Mouse (Mus musculus): ENCODE results near the gene Fscn3. TPM values are rescaled to one million over a fixed set of nuclear protein-coding genes. Genes with fewer than 3 reads are reported as not detected.

Gene Fscn3
- polyA plus RNA-seq (2015; fragmentation: Nextera tagmentation; extraction: Ambion mirVana), result not detected in 2 replicates

DNA sequence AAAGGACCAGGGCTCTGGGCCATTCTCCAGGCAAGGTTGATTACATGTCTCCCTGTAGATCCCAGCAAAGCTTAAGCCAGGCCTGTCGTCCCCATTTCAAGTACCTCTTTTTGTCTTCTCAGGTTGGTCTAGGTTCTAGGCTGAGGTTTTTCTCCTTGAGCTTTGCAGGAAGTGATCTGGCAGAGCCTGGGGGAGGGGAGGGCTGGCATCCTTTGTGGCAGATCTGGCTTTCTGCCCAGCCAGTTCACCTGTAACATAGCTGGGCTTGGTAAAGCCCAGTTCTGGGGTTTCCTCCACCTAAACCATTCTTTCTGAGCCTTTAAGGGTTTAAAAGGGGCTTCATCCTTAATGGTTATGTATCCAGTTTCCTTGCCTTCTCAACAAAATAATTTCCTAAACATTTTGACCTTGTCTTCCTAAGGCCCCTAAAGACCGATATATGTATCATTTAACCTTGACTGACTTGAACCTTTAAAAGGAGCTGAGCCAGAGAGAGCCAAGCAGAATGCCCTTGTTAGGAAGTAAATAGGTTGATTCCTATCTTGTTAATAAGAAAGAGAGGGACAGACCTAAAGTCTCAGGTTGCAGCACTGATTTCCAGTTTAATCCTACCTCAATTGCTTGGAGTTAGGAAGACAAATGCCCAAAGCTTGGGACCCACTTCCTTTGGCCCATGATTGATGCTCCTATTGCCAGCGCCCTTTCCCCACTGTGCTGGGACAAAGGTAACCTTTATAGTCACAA, at the start of gene Fscn3:
Fscn3 (plus strand) TSS at position 694 of the 744 bp plus-strand sequence.
- Histone ChIP-seq H3K9me3 (no peaks in the 10 kb centered on the region), H3K36me3 (peaks cover 17% of the 10 kb centered on the region), H3K9ac (no peak within 1 kb of the TSS), H3K27ac (replicated peaks) (no peak within 1 kb of the TSS), H3K4me3 (no peak within 1 kb of the TSS), H3K4me2 (no peak within 1 kb of the TSS), H3K27me3 (no peaks in the 10 kb centered on the region), H3K4me1 (replicated peaks) (peaks cover 27% of the 10 kb centered on the region)
- ATAC-seq (ENCODE audit: low FRiP score, low read depth), result no peak
- WGBS, result 82% methylated on average over 3 of the region's 3 CpGs

DNA sequence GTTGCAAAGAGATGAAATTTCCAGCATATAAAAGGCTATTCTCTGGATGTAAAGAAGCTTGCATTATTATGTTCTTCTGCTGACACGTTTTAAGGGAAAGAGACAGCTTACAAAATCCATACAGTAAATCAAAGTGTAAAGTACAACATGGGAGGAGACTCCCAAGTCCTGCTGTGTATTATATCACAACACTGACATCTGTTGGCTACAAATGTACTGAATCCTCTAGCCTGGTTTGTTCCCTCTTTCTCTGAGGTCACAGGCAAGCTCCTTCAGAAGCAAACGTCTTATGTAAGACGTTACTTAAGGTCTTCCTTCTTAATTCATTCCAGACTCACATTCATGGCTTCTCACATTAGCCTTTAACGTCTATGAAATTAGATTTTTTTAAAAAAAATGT, 45.6 kb upstream of the Fscn3 start:
- Histone ChIP-seq H3K27ac (replicated peaks) (no peak overlapping the region), H3K36me3 (no peaks in the 10 kb centered on the region), H3K4me2 (no peak overlapping the region), H3K9ac (no peak overlapping the region), H3K9me3 (no peaks in the 10 kb centered on the region), H3K27me3 (no peaks in the 10 kb centered on the region), H3K4me1 (replicated peaks) (no peaks in the 10 kb centered on the region), H3K4me3 (no peak overlapping the region)
- 62% methylated on average over 4 of the region's 4 CpGs for WGBS
- ATAC-seq (ENCODE audit: low FRiP score, low read depth), result no peak

DNA sequence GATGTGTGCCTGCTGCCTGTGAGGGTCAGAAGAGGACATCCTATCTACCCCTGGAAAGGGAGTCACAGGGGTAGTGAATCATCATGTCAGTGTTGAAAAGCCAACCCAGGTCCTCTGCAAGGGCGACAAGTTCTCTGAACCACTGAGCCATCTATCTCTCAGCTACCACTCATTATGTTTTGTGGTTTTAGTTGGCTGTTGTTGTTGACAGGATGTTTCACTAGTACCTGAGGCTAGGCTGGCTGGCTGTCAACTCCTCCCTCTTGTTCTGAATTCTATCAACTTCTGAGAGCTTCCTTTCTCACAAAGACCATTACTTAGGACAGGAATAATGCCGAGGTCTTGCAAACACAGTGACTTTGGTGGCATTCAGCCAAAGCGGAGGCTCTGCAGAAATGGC, 42.4 kb upstream of the Fscn3 start:
- Histone ChIP-seq H3K36me3 (no peaks in the 10 kb centered on the region), H3K9ac (no peak overlapping the region), H3K27me3 (no peaks in the 10 kb centered on the region), H3K27ac (replicated peaks) (no peak overlapping the region), H3K9me3 (no peaks in the 10 kb centered on the region), H3K4me1 (replicated peaks) (no peaks in the 10 kb centered on the region), H3K4me3 (no peak overlapping the region), H3K4me2 (no peak overlapping the region)
- ATAC-seq (ENCODE audit: low FRiP score, low read depth), result no peak
- WGBS, result 92% methylated on average over 3 of the region's 3 CpGs

DNA sequence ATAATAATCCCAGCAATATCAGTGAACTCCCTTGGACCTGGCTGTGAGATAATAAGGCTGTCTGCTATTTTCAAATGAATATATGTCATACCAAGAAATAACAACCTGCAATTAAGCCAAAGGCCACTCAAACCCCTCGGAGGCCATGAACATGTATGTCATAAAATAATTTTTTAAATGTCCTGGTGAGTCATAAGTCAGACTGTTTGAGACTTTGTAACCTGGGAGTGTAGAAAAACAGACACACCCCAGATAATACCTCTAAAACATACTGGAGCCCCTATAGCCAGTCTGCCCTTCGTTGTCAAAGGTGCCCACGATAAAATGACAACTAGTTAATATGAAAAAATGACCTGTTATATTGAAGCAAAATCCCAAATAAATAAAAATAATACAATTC, 38.6 kb upstream of the Fscn3 start:
- no peaks in the 10 kb centered on the region for H3K36me3 ChIP-seq
- no peak overlapping the region for H3K9ac ChIP-seq
- no peaks in the 10 kb centered on the region for H3K9me3 ChIP-seq
- H3K27me3 ChIP-seq, result no peaks in the 10 kb centered on the region
- no peak overlapping the region for H3K4me2 ChIP-seq
- no peak overlapping the region for H3K4me3 ChIP-seq
- 89% methylated on average over 3 of the region's 3 CpGs for WGBS
- H3K27ac ChIP-seq (replicated peaks), result no peak overlapping the region
- no peaks in the 10 kb centered on the region for H3K4me1 ChIP-seq (replicated peaks)
- ATAC-seq (ENCODE audit: low FRiP score, low read depth), result no peak

DNA sequence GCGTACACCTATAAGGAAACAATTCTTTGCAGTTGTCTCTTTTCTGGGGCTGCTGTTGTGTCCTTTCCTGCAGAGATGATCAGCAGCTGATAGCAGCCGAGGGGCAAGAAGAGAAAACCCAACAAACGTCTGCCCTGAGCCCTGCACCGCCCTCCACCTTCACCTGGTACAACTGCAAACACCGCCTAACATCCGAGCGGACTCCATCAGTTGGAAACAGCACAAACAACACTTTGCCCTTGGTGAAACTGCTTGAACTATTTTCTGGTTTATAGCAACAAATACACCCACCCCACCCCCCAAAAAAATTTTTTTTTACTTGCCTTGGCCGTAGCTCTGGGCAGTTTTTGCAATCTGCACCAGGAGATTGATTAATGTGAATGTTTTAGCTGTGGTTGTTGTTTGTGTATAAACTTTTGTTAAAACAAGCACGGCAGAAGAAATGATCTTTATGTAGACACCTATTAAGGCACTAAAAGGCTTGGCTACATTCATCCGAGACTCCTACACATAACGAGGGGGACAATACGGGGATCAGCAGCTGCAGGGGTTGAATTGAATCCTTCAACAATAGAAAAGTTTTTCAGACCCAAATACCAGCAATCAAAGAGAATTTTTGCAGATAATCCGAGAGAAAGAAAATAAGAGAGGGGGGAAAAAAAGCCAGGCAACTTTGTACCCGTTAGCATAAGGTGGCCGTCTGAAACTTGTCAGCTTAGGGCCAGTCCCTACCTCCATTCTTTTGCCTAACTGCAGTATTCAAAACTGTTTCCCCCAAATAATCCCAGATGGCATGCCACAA, 31.3 kb upstream of the Fscn3 start:
- H3K4me1 ChIP-seq (replicated peaks), result peaks cover 16% of the 10 kb centered on the region
- no peak overlapping the region for H3K9ac ChIP-seq
- no peak overlapping the region for H3K27ac ChIP-seq (replicated peaks)
- peak overlapping the region; percentile 42 for H3K4me3 ChIP-seq
- no peaks in the 10 kb centered on the region for H3K36me3 ChIP-seq
- H3K4me2 ChIP-seq, result peak overlapping the region; percentile 91
- H3K9me3 ChIP-seq, result no peaks in the 10 kb centered on the region
- ATAC-seq (ENCODE audit: low FRiP score, low read depth), result no peak
- WGBS, result 29% methylated on average over 15 of the region's 15 CpGs
- peaks cover 4% of the 10 kb centered on the region; the same call in 1 of the 2 replicates for H3K27me3 ChIP-seq

DNA sequence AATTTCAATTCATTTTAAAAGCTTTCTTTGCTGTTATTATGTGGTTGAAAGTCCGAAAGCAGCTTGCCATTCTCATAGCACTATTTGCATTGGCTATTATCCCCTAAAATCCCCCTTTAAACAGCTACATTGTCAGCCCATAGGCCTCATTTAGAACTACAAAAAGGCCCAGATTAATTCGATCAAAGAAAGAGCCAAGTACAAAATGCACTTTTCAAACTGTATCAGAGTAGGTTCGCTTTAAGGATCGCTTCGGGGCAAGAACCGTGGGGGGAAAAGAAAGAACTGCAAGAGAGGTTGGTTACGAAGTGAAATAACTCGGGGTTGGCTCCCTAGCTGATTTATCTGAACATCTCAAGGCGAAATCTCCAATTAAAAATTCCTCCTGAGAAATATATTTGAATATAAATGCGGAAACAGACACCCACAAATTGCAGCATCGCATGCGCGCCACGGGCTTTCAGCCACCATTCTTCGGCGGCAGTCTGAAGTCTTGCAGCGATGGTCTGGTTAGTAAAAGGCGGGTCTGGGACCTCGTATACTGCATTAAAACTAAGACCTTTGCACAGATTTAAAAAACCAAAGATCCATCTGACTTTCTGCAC, 30.6 kb upstream of the Fscn3 start:
- Histone ChIP-seq H3K4me3 (peak overlapping the region; percentile 42), H3K27me3 (peaks cover 4% of the 10 kb centered on the region; the same call in 1 of the 2 replicates), H3K4me1 (replicated peaks) (peaks cover 16% of the 10 kb centered on the region), H3K9ac (peak overlapping the region; percentile 27), H3K9me3 (no peaks in the 10 kb centered on the region), H3K36me3 (no peaks in the 10 kb centered on the region), H3K27ac (replicated peaks) (peak overlapping the region; percentile 48; the same call in 1 of the 2 replicates), H3K4me2 (peak overlapping the region; percentile 91)
- WGBS, result 2% methylated on average over 19 of the region's 19 CpGs
- ATAC-seq (ENCODE audit: low FRiP score, low read depth), result no peak

DNA sequence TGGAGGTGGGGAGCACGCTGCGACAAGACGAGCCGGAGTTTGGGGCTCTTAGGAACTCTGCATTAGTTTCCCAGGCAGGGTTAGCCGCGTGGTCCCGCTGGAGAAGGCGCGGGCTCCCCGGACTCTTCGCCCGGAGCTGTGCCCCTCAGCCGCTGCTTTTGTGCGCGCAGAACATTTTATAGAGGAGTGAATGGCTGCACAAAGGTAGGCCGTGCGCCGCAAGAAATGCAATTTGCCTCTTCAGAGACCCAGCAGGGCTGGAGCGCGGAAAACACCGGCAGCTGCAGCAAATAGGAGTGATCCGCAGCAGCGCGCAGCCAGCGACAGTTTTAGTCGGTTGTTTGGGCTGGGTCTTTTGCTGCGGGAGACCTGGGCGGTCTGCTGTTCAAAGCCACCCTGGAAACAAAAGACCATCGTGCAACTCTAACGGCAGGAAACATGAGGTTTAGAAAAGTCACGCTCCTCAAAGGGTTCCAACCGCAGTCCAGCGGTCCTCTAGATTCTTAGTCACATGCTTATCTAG, 29.8 kb upstream of the Fscn3 start, which contains the start of gene Zfp800:
Zfp800 (minus strand) TSS at position 325 of the 523 bp plus-strand sequence.
- Histone ChIP-seq H3K27ac (replicated peaks) (peak within 1 kb of the TSS; percentile 48), H3K27me3 (peaks cover 4% of the 10 kb centered on the region; the same call in 1 of the 2 replicates), H3K4me2 (peak within 1 kb of the TSS; percentile 91), H3K9me3 (no peaks in the 10 kb centered on the region), H3K4me3 (peak within 1 kb of the TSS; percentile 42), H3K4me1 (replicated peaks) (peaks cover 16% of the 10 kb centered on the region), H3K9ac (peak within 1 kb of the TSS; percentile 27), H3K36me3 (no peaks in the 10 kb centered on the region)
- ATAC-seq (ENCODE audit: low FRiP score, low read depth), result no peak
- WGBS, result under 1% methylated on average over 33 of the region's 33 CpGs

DNA sequence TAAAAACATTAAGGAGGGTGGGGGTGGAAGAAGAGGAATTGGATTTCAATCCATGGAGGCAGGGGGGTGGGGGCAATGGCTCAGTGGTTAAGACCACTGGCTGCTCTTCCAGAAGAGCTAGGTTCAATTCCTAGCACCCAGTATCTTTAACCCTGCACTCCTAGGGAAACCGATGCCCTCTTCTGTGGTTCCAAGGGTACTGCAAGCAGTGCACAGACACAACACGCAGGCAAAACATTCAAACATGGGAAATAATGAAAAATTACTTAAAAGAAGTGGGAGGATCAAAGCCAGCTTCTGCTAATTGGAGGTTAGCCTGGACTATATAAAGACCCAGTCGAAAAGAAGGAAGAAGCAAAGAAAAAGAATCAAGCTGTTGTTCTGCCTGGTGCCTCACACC, 28.9 kb upstream of the Fscn3 start:
- H3K9ac ChIP-seq, result no peak overlapping the region
- H3K36me3 ChIP-seq, result no peaks in the 10 kb centered on the region
- H3K4me2 ChIP-seq, result no peak overlapping the region
- H3K27me3 ChIP-seq, result peaks cover 4% of the 10 kb centered on the region; the same call in 1 of the 2 replicates
- peaks cover 16% of the 10 kb centered on the region for H3K4me1 ChIP-seq (replicated peaks)
- H3K9me3 ChIP-seq, result no peaks in the 10 kb centered on the region
- no peak overlapping the region for H3K27ac ChIP-seq (replicated peaks)
- WGBS, result 90% methylated on average over 3 of the region's 3 CpGs
- H3K4me3 ChIP-seq, result no peak overlapping the region
- no peak for ATAC-seq (ENCODE audit: low FRiP score, low read depth)

DNA sequence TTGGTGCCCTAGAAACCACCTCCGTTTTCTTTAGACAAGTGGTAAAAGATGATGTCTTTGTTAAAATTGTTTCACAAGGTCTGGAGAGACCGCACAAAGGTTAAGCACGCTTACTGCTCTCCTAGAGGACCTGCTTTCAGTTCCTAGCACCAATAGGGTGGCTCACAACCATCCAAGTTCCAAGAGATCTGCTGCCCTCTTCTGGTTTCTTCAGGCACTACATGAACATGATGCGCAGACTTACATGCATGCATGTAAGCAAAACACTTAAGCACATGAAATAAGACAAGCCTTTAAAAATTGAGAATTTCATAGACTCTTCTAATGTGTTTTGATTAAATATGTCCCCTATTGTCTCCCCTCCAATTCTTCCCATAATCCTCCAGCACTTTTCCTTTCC, 27.8 kb upstream of the Fscn3 start:
- Histone ChIP-seq H3K4me2 (no peak overlapping the region), H3K9ac (no peak overlapping the region), H3K9me3 (no peaks in the 10 kb centered on the region), H3K36me3 (no peaks in the 10 kb centered on the region), H3K27me3 (peaks cover 4% of the 10 kb centered on the region; the same call in 1 of the 2 replicates), H3K4me3 (no peak overlapping the region), H3K27ac (replicated peaks) (no peak overlapping the region), H3K4me1 (replicated peaks) (peaks cover 16% of the 10 kb centered on the region)
- ATAC-seq (ENCODE audit: low FRiP score, low read depth), result no peak
- WGBS, result 91% methylated on average over 4 of the region's 4 CpGs

DNA sequence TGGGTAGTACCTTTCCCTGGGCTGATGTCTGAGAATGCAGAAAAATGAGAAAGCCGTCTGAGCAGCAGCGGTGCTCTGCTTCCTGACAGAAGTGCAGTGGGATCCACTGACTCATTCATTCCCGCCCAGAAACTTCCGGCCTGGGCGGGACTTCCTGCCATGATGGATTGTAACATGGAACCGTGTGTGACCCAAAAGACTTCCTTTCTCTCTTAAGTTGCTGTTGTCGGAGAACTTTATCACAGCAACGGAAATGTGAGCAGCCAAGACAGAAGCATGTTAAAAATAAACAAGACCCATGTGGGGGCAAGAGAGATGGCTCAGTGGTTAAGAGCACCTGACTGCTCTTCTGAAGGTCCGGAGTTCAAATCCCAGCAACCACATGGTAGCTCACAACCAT, 17.5 kb upstream of the Fscn3 start:
- no peak for ATAC-seq (ENCODE audit: low FRiP score, low read depth)
- Histone ChIP-seq H3K36me3 (0 out of 2 replicates have a peak, but pooled peaks cover 8% of the 10 kb centered on the region), H3K4me1 (replicated peaks) (no peaks in the 10 kb centered on the region), H3K27ac (replicated peaks) (no peak overlapping the region), H3K4me3 (no peak overlapping the region), H3K9ac (no peak overlapping the region), H3K9me3 (no peaks in the 10 kb centered on the region), H3K4me2 (no peak overlapping the region), H3K27me3 (no peaks in the 10 kb centered on the region)
- WGBS, result 84% methylated on average over 9 of the region's 9 CpGs

DNA sequence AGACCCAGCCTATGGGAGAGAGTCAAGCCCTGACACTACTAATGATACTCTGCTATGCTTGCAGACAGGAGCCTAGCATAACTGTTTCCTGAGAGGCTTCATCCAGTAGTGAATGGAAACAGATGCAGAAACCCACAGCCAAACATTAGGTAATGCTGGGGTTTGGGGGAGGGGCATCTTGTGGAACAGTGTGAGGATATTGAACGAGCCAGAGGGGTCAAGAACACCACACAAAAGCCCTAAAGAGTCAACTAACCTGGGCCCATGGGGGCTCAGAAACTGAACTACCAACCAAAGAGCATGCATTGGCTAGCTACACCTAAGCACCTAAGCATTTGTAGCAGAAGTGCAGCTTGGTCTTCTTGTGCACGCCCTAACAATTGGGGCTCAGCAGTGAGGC, 16.4 kb upstream of the Fscn3 start:
- H3K9me3 ChIP-seq, result no peaks in the 10 kb centered on the region
- H3K27me3 ChIP-seq, result no peaks in the 10 kb centered on the region
- no peaks in the 10 kb centered on the region for H3K4me1 ChIP-seq (replicated peaks)
- H3K4me2 ChIP-seq, result no peak overlapping the region
- no peak for ATAC-seq (ENCODE audit: low FRiP score, low read depth)
- H3K4me3 ChIP-seq, result no peak overlapping the region
- 71% methylated on average over 2 of the region's 2 CpGs for WGBS
- H3K9ac ChIP-seq, result no peak overlapping the region
- H3K27ac ChIP-seq (replicated peaks), result no peak overlapping the region
- H3K36me3 ChIP-seq, result peaks cover 19% of the 10 kb centered on the region

DNA sequence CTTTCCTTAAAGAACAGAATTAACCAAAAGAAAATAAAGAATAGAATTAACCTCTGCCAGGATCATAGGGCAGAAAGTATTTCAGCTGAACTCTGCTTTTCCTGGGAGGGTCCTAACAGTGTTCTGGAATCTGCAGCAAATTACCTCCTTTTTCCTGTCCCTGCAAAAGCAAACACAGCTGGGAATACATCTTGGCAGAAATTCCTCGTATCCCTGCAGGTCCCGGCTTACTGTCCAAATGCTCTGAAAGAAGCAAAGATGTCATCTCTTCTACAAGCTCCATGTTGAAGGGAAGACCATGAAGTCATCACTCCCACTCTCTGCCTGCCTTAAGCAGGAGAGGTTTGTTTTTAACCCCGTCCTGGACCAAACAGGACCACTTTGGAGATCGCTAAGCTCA, 10.6 kb upstream of the Fscn3 start:
- Histone ChIP-seq H3K4me3 (no peak overlapping the region), H3K9ac (no peak overlapping the region), H3K4me1 (replicated peaks) (peaks cover 23% of the 10 kb centered on the region), H3K36me3 (peaks cover 48% of the 10 kb centered on the region), H3K27ac (replicated peaks) (no peak overlapping the region), H3K9me3 (no peaks in the 10 kb centered on the region), H3K27me3 (no peaks in the 10 kb centered on the region), H3K4me2 (no peak overlapping the region)
- 63% methylated on average over 4 of the region's 4 CpGs for WGBS
- no peak for ATAC-seq (ENCODE audit: low FRiP score, low read depth)

Data from hindbrain, embryonic 15.5 days (tissue).